Mouse (Mus musculus) liver, postnatal 0 days (tissue): ENCODE measurements around the gene Syne4.

Experiments
- CTCF ChIP-seq: sonication (generic); IDR thresholded peaks from 2 replicates; pipeline ENCODE4 v1.5.1; 2016; ENCODE audit warnings: antibody characterized with exemption, low read depth
- EP300 ChIP-seq: IDR thresholded peaks from 2 replicates; pipeline ENCODE4 v1.6.1; 2016; ENCODE audit warnings: antibody characterized with exemption, low read depth, mild to moderate bottlenecking

- TF ChIP-seq CTCF (no peak), EP300 (no peak)
These were observed 6.3 kb upstream of the Syne4 start, which contains the start of gene Alkbh6 for GRCm38 (mm10) chr7:30308076-30309005.
